Mouse (Mus musculus) R1 (cell line): ENCODE measurements around the gene Hmgn2.

Experiments used
- DNase-seq: peaks from one replicate; pipeline ENCODE4 v3.0.0-alpha.2; 2018; ENCODE audit warnings: low read depth, low spot score

The Hmgn2 gene

DNA sequence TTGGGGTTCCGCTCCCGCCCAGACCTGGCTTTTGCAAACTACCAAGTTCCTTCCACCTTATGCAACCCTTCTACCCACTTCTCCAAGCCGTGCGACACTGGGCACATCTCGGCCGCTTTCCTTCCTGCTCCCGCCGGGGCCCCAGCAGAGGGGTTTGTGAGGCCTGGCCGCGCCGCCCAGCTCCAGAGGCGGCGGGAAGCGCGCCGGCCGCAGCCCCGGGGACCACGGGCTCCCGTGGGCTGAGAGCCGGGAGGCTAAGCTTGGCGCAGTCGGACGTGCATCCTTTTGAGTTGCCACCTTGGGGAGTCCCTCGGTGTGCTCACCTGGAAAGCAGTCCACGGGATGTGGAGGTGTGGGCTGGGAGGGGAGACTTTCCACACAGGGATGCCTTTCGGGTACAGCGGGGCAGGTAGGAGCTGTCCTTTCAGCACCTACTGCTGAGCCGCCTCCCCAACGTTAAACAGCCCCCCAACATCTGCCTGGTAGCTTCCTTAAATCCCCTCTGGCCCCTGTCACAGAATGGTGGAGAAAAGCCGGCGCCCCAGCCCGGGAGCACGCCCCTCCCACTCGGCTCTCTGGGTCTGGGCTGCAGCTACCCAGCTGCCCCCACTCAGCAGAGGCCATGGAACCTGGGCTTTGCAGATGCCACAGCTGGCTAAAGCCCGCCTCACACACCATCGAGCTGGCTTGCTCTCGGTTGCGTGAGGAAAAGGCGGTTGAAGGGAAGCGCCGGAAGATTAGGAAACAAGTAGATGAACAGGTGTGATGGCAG, at the start of gene Hmgn2:
Hmgn2 (minus strand) TSS at position 501 of the 772 bp plus-strand sequence.
- DNase-seq, result peak; percentile 72

- DNase-seq, result peak; percentile 87
These were observed 48.9 kb upstream of the Hmgn2 start for GRCm38 (mm10) chr4:134017201-134017865.

GRCm38 (mm10) chr4:134016767-134017166, 48.3 kb upstream of the Hmgn2 start:
- DNase-seq, result peak; percentile 98

DNA sequence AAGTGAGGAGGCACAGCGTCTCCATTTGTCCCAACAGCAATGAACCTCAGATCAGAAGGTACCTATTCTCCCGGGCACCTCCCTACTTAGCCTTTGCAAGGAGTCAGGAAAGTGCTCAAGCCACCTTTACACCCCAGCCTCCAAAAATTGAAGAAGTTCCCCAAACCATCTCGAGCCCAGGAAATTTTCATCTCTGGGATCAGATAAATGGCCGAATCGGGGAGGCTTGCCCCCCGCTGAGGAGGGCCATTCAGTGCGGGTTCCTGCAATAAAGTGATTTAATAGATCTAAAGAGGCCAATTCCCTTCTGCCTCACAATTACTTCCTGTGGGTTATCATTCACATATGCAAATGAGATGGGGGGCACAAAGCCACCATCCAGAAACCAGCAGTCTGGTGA, 47.8 kb upstream of the Hmgn2 start:
- peak; percentile 70 for DNase-seq

DNA sequence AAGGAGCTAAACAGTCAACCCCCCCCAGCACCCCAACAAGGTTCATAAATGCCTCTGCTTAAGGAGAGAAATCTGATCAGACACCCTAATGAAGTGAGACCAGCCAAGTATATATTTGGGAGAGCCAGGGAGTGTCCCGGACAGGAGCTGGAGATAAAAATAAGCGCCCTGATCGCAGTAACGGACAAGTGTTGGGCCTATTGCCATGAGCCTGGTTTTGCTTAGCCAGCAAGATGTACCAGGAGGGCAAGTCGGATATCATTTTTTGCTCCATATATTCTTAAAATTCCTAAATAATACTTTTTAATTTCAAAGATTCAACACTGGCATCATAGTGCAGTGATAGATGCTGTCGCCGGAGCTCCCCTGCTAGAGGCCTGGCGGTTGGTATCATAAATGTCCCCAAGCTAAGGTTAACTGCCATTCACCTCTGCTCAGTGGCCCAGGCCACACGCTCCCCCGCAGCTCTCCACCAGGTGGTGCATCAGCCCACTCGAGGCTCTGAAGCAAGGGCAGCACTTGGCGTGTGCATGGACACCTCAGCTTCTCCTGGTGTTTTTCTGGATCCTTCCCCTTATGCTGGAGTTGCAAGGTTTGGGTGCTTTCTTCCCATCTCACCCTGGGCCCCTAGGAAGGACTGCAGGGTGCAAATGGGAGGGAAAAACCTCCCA, 44.5 kb upstream of the Hmgn2 start:
- DNase-seq, result peak; percentile 64

DNA sequence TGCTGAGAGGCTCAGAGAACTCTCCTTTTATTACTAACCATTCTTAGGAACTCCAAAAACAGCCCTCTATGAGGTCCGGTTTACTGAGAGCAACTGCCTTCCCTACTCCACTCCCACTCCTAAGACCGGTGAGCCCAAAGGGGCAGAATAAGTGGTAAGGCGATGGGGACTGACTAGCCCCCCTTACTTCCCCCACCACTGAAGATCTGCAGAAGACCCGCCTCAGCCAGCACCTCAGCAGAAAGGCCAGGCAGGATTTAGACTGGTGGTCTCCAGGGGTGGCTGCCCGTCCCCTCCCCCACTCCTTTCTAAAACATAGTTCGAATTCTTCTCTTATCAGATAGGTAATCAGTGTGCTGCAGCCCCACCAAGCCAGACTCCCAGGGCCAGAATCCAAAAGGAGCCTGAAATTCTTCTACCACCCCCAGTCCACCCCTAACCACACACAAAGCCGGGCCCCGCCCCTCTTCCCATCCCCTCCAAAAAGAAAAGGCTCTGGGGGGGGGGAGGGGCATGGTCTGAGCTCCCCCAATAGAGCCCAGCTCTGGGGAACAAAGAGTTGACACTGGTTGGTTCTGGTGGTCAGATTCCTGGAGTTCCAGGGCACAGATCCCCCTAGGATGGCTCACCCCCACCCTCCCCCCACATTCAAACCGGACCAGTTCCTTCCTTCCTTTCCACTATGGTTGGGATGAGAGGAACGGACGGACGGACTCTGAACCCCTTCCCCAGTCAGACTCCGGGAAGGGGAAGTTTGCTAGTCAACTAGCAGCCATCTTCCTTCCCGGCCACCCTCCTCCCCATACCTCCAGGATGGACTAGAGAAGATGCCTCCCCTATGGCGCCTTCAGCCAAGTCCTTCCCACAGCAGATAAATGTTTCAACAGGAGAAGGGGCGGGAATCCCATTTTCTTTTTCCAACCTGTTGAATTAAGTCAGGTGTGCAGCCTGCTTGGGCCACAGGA, 43.3 kb upstream of the Hmgn2 start:
- DNase-seq, result peak; percentile 98

GRCm38 (mm10) chr4:134009709-134010108, 41.3 kb upstream of the Hmgn2 start:
- no peak for DNase-seq

DNA sequence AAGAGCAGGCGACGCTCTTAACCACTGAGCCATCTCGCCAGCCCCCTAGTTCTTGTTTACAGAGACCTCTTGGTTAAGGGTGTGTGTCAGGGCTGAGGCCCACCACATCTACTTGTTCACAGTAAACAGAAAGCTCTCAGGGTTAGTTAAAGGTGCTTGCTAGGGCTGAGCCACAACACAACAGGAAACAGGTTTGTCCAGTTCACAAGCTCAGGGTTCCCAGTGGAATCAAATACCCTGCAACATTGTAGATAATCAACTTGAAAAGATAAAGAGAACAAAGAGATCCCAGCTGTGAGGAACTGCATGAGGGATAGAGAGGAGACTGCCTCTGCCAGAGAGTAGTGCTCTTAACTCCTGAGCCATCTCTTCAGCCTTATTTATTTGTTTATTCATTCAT, 38.4 kb upstream of the Hmgn2 start:
- peak; percentile 81 for DNase-seq

GRCm38 (mm10) chr4:134005581-134006358, 37.3 kb upstream of the Hmgn2 start:
- no peak for DNase-seq

- no peak for DNase-seq
These were observed 34.5 kb upstream of the Hmgn2 start for GRCm38 (mm10) chr4:134002903-134003302.

GRCm38 (mm10) chr4:134002246-134002645, 33.8 kb upstream of the Hmgn2 start:
- no peak for DNase-seq

GRCm38 (mm10) chr4:134001710-134002109, 33.3 kb upstream of the Hmgn2 start:
- peak; percentile 62 for DNase-seq

DNA sequence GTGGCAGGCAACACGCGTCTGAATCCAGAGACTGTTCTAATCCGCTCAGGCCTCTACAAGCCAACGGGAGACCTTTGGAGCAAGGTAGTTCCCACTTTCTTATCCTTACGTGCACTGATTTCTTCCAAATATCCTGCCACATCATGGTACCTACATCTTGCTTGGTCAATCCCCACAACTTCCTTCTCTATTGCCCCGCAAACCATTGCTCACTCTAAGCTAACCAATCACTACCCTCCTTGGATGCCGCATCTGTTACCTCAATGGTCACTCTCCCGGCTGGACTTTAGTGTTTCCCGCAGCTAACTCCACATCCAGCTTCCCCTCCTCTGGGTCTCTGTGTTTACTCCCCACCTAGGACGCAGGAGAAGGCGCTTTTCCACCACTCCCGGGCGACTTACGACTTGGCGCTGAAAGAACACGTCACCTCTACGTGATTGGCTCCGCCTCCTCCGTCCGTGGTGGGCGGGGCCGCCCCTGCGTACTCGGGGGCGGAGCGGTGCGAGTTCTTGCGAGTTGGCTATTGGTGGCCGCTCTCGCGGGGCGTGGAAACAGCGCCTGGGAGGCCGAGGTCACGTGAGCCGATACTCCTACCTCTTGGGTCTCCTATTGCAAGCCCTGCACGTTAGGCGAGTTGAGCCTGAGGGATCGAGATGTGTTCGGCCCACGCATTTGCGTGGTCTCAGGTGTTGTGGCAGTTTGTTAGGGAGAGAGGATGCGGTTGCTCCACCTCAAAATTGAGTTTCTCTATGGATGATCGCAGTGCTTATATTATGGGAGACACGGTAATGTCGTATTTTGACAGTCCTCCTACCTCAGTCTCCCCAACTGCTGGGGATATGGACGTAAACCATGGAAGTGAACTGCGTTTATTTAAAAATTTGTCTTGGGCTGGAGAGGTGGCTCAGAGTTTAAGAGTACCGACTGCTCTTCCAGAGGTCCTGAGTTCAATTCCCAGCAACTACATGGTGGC, 32.3 kb upstream of the Hmgn2 start, which contains the start of gene Dhdds:
Dhdds (minus strand) TSS at position 453 of the 973 bp plus-strand sequence.
- peak; percentile 98 for DNase-seq

- DNase-seq, result no peak
These were observed 26.2 kb upstream of the Hmgn2 start for GRCm38 (mm10) chr4:133994697-133995096.

DNA sequence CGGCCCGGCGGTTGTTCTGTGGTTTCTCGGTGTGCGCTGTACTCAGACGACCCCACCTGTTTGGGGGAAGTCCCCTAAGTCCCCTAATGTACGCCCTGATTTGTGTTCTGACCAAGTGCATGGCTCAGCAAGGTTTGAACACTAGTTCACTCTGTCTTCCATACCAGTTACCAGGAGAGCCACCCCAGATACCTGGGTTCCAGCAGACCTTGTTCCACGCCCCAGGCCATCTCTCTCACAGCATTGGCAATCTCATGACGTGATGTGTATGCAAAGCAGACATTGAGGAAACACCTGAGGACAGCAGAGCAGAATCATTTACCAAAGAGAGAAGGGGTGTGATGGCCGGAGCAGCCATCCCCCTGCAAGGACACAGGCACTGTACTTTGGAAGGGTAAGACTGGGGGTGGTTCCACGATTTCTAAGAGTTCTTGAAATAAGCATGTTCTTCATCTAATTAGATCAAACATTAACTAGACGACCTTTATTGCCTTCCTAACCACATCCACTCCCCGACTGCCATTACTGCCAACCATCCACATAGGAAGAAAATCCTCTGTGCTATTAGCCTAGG, 22.7 kb upstream of the Hmgn2 start:
- no peak for DNase-seq

DNA sequence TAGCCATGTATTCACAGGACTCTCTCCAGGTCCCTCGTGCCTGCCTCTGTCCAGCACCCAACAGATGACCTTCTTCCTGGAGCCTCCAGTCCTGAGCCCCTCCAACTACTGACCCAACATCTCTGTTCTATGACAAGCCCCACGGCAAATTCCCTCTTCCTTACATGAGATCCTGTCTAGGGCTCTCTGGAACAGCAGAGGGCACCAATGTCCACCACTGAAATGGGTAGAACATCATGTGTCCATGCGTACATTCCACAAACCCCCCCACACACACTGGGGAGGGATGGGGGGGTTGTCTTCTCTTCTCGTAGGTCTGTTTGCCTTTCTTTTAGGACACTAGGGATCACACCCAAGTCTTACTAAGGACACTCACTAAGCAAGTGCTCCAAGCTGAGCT, 21.6 kb upstream of the Hmgn2 start:
- no peak for DNase-seq

- peak; percentile 57 for DNase-seq
These were observed 19.8 kb upstream of the Hmgn2 start for GRCm38 (mm10) chr4:133988289-133988688.

DNA sequence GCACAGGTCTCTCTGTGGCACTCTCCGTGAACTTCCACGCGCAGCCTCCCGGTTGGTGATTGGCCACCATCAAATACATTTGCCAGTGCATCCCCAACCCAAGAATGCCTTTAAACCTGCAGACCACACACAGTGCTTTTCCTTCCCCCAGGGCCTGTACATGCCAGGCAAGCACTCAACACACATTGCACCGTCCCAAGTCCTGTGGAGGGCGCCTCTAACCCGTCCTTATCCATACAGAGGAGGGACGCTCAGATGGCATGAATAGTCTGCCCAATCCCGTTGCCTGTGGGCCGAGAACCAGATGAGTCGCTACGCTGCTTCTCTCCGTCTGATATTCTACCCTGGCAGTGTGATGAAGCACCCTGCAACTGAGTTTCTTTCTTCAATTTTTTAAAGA, 14.5 kb upstream of the Hmgn2 start:
- DNase-seq, result peak; percentile 72

- no peak for DNase-seq
These were observed 12.0 kb upstream of the Hmgn2 start for GRCm38 (mm10) chr4:133980496-133980895.
